Mouse (Mus musculus) embryo, embryonic 11.5 days (tissue): ENCODE data around the gene Pet2.

Source experiments
- DNase-seq: peaks from one replicate; pipeline ENCODE4 v3.0.0-alpha.2; 2012; ENCODE audit warnings: low read depth, low spot score

Pet2 gene

GRCm38 (mm10) chrX:89409589-89409988 is at the start of gene Pet2:
Gene Pet2 (minus strand): TSS chrX:89409689.
- no peak for DNase-seq
